Mouse (Mus musculus) megakaryocyte, adult 5-6 weeks (primary cell): ENCODE results near the gene Siah1a. TPM values are rescaled to one million over a fixed set of nuclear protein-coding genes. Genes with fewer than 3 reads are reported as not detected.

Experiments
- ATAC-seq: 2 replicates; pipeline ENCODE4 v1.8.0; 2016; ENCODE audit warnings: mild to moderate bottlenecking, inconsistent platforms; ENCODE audit not compliant: poor library complexity, severe bottlenecking
- total RNA-seq, 2 experiments: library from RNA; stranded (forward) in 1 of 2; stranded (reverse) in 1 of 2; fragments of 153-499, 151-499 nt in 1 of 2; fragments of 221-1000, 200-1000 nt in 1 of 2; gene quantifications; 2 replicates each; pipeline versions ENCODE4 v1.2.3 to v1.2.4; 2015 to 2017

Siah1a gene
- total RNA-seq (2015), result 14.2 and 16.3 TPM in 2 replicates
- 14.6 and 15.2 TPM in 2 replicates for total RNA-seq (2017)

DNA sequence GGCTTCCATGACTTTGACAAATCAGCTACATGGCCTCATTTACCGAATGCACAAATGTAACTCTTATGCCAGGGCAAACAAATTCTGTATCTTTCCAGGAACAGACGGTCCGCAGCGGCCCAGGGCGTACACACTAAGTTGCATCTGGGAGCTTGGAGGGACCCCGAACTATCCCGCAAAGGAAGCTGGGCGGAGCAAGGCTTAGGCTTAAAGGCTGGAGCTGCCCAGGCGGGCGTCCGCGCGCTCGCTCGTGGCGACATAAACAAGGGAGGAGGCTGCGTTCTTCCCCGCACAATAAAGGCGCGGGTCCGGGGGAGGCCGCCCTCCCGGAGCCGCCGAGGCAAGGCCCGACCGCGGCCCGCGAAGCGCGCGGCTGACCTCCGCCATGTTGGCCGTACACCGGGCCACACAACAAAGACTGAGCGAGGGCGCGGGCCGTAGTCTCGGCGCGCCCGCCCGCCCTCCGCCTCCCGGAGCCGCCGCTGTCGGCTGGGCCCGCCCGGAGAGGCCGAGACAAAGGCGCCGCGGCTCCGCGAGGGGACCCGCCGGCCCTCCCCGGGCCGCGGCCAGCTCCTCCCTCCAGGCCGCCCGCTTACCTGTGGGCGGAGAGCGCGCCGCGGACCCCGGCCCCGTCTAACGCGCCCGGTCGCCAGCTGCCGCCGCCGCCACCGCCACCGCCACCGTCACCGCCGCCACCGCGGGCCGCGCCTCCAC lies at the start of gene Siah1a, which contains the start of gene Gm10638:
Gene Siah1a, minus strand, starts transcription at position 714 of the 714 bp plus-strand sequence.
Gene Gm10638, plus strand, starts transcription at position 479 of the 714 bp plus-strand sequence.
- peak; percentile 46 for ATAC-seq

DNA sequence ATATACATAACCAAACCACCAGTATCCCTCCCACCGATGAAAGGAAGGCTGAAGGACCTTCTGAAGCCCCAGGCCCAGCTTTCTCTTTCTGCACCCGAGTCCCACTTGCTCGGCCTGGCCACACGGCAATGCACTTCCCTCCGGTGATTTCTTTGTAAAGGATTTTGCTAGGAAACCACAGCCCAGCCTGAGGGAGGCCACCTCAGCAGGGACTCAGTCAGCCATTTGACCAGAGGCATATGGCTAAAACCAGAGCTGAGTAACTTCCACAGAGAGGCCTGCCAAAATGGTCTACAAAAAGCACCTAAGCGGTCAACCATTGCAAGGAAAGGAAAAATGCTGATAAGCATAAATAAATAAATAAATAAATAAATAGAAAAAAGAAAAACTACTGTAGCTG lies 49.0 kb upstream of the Siah1a start:
- ATAC-seq, result no peak

DNA sequence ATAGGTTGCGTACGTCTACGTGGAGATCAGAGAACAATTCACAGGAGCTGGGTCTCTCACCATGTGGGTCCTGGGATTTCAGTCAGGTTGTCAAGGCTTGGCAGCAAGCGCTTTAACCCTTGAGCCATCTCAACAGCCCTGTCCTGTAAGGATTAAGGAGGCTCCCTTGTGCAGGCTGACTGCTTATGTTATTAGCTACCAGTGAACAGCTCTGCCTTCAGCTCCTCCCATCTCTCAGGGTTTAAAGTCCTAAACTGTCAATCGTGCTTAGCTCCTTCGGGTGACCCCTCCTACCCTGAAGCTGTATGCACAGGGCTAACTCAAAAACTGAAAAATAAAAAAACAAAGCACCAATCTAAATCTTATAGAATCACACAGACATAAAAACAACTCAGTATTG lies 45.8 kb upstream of the Siah1a start:
- ATAC-seq, result no peak

DNA sequence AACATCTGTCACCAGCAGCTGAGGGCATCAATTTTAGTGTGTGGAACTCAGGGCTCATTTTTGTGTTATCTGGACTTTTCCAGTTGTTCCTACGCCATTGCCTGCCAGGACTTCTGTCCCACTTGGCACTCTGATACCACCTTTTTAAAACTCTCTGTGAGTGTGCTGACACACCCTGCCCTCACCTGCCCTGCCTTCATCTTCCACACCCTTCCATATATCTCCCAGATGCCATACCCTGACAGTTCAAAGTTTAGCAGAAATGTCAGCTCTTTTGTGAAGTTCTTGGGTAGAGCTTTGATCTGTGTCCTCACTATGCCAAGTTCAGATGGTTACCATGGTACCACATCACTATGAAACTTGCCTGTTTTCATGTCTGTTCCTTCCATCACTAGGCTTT lies 43.8 kb upstream of the Siah1a start:
- no peak for ATAC-seq

DNA sequence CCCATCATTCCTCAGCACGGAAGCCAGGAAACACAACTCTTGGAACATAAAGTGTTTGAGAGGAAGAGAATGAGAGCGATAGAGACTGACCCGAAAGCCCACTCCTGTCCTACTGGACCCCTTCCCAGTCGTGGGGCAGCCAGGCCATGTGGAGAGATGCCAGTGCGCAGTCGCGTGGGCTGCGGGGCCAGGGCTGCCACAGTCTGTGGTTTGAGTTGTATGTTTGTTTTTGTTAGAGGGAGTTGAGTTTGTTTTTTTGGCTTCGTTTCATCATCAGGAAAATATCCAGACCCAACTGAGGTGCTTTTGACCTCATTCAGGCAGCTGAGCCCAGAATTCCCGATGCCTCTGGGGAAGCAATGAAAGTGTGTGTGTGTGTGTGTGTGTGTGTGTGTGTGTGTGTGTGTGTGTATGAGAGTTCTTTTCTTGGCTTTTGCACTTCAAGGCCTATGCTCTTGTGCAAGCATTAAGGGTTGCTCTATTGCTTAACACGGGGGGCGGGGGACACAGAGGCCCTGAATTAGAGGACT lies 42.2 kb upstream of the Siah1a start:
- ATAC-seq, result no peak

DNA sequence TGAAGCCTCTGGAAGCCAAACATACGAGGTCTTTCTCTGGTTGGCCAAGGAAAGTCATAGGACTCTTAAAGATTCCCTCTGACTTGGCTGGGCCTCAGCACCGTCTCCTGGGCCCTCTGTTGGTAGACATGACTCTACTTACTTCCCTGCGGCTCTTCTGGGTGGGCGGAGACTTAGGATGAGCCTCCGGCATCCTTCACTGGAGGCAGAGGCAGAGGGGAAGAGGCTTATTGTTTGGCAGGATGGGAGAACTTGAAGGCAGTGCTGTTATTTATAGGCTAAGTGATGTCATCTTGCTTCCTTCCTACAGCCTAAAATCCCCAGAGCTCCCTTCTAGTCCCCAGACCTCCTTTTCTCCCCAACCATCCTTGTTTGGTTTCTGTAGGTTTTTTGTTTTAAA lies 40.8 kb upstream of the Siah1a start:
- no peak for ATAC-seq

DNA sequence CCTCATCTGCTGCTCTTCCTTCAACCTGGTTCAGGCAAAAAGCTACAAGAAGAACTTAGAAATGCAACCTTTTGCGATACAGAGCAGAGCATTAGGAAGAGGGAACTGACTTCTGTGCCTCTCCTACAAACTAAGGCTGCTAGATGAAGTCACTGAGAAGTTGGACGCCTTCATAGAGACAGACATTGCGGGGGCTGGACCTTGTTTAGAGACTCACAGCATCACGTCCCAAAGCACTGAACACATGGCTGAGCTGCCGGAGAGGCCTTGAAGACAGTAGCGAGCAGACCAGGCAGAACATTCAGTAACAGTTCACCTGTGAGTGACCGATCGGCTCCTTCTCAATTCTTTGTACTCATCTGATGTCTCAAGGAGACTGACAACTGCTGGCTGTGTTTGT lies 35.4 kb upstream of the Siah1a start:
- ATAC-seq, result no peak

DNA sequence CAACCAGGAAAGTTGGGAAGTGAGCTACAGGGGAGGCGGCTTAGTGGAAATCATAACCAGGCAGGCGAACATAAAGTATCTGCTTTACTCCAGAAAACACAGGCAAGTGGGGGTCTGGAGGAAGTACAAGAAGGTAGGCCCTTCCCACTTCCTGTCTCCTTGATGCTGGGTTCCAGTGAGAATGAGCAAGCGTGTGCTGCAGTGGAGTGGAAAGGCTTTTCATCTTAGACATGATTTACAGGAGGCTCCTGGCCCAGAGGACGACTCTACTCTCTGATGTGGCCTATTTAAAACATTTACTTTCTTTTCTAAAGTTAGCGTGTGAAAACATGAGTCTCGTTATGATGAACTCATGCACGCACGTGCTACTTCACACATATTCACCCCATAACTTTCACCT lies 33.5 kb upstream of the Siah1a start:
- ATAC-seq, result no peak

DNA sequence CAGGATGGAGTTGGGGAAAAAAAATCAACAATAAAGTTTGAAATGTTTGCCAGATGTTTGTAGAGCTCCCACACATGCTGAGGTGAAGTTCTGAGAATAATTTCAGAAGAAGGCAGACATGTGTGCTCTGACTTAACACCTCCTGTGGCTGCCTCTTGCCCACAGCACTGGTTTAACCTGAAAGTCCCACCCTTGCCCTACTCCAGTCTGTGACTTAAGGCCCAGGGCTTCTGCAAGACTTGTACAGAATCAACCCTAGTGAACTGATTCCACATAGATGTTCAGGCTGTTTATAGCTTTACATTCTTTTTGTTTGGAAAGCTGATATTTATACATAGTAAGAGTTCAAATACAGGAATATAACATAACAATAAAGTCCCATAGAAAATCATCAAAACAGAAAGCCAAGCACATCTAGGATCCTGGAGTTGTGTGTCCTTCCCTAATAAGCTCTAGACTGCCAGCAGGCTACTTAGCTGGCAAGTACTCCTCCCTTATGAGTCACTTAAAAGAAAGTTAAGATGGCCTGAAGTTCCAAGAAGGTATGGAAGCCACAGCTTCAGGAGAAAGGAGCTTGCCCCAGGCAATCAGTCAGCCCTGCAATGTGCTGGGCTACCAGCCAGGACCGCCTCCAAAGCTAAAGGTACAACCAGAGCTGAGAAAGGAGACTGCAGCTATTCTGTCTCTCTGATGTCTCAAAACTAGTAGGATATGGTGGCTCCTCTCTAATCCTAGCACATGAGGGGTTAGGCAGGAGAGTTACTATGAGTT lies 24.4 kb upstream of the Siah1a start:
- ATAC-seq, result no peak

DNA sequence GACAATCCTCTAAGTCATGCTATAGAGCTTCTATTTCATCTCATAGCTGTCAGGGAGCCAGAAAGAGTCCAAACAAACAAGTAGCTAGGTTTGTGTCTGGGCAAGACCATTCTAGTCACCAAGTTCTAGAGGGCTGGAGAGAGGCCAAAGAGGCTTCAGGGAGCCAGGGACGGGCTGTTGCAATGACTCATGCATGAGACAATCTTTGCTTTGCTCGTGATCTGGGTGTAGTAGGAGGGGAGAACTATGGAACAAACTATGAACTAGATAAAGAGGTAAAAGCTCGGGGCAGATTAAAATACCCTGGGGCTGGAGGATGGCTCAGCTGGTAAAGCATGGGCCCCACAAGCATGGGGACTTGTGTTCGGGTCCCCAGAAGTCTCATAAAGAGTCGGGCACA lies 22.8 kb upstream of the Siah1a start:
- no peak for ATAC-seq

DNA sequence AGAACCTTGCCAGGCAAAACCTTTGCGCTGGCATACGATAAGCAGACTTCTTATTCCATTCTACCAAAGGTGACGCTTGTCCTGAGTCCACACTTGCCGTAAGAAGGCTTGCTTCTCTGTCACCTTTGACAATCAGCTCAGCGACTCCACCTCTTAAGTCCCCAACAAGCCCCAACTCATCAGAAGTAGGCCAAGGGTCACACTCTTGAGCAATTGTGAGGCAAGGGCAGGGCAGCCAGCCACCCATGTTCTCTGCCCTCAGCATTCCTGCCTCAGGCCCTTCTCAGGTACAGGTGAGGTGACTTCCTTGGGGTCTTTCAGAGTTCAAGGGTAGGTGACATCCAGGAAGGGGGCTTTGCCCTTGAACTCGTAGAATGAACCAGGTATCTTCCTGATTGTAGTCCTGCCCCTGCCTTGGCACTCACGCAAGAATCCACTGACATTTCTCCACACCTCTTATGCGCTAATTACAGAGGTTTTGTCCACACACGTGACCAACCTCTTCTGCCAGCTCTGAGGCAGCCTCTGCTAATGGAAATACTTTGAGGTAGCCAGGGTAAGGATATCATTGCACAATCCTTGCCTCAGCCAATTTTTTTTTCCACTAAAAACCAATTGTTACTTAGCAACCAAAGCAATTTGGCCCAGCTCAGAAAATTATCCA lies 20.9 kb upstream of the Siah1a start:
- ATAC-seq, result peak; percentile 47

DNA sequence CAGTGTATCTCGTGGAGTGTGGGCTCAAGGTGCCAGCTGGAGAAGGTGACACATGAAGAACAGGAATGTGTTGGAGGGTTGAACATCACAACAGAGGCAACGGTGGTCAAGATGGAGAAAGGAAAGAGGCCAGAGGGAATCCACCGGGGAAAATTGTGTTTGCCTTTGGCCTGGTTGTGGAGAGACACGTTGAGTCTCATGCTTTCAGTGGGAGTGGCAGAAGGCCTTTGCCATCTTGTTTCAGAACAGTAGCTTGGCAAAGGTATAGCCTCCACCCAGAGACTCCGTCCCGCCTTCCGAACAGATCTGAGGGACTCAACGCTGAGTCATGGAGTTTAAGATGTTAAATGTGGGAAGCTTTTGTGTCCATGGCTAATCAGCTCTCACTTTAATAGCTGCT lies 19.9 kb upstream of the Siah1a start:
- ATAC-seq, result no peak

DNA sequence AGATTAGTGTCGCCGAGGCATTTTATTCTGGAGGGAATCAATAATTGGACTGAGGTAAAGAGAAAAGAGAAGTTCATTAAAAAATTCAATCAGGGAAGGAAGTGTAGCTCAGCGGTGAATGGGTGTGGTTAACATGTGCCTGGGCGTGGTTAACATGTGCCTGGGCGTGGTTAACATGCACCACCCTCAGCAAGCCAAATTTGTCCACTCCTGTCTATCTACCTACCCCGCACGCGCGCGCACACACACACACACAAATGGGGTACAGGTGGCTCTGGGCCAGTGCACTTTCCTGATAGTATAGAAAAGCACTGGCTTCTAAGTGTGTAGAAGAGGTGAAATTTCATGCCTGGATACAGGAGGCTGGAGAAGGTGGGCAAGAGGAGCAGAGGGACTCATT lies 19.4 kb upstream of the Siah1a start:
- peak; percentile 80 for ATAC-seq

DNA sequence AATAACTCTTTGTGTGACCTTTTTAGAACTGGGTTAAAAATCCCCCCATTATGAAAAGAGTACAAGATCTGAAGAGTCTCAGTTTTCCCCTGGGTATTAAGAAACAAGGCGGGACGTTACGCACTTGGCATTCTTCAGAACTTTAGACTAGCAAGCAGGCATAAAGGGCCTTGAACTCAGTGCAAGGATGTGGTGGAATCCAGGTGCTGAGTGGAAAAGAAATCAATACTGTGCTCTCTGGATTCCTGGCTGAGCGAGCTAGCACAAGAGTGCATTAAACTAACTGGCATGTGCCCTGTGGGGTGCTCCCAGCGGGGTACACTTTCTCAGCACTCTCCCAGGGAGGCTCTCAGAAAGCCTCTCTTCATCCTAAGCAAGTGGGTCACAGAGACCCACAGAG lies 17.1 kb upstream of the Siah1a start:
- no peak for ATAC-seq

DNA sequence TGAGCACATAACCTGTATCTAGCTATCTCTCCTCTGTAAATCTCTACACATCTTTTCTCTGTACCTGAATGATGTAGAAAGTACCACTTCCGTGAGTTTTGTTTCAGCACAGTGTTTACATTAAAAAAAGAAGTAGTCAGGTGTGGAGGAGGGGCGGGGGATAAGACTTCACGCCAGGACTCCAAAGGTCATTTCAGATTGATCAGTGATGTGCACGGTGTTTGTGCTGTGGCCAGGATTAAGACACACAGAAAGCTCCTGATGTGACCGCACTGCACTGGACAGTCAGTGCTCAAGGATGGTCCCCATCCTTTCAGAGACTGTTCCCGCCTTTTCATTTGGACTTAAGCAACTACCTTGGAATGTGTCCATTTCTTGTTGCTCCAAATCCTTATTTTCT lies 15.0 kb upstream of the Siah1a start:
- ATAC-seq, result no peak

DNA sequence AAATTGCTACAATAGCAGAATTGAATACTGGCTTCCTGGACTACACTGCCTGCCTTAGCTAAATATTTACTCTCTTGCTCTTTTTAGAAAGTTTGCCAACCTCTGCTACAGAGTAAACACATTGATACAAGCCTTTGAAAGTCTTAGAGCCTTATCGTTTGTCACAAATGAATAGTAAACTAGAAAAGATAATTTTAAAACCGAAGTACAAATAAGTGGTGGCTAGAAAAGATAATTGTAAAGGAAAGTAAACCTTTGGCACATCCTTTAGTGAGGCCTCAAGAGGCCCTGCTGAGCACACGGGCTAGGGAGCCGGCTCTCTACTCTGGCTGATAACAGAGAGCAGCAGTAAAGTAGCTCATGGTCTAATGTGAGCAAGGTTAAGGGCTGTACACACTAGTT lies 13.4 kb upstream of the Siah1a start:
- 0 out of 2 replicates have a peak, but pooled peaks have one; percentile 38 for ATAC-seq

DNA sequence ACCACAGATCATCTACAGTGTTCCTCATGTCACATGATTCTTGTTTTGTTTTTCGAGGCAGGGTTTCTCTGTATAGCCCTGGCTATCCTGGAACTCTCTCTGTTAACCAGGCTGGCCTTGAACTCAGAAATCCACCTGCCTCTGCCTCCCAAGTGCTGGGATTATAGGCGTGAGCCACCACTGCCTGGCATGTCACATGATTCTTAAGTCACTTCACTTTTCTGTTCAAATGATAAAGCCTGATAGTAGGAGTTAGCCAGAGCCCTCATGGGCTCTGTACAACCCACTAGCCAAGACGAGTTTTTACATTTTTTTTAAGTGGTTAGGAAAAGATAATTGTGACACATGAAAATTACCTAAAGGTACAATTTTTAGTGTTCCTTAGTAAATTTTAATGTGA lies 12.9 kb upstream of the Siah1a start:
- no peak for ATAC-seq

DNA sequence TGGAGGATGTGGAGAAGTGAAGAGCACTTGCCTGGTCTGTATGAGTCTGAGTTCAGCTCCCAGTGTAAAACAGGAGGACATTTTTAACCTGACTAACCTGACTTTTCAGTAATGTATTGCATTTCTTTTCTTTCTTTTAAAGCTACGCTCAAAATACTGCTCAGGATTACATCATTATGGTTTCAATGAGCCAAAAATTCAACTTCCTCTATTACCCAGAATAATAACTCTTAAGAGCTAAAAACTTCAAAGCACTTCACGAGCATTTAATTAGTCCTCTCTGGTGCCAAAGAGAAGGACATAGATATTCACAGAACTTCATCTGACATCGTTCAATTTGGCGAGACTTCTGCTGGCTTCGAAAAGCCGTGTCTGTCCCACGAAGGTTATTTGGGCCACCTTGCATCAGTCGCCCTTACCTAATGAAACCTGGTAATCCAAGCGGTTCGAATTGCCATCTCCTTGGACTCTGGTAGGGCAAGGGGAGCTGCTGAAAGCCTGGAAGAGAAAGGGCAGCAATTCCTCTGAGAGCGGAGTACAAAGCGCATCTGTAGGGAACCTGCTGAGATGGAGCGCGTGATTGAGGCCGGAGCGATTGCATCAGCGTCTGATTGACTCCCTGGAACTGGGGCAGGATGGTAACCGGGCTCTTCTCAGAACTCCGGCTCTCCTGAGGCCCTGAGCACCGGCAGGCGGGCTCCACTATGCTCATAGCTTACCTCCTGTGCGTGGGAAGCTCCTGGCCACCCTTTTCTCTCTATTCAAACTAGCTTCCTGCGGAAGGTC lies 11.4 kb upstream of the Siah1a start:
- peak; percentile 70 for ATAC-seq

DNA sequence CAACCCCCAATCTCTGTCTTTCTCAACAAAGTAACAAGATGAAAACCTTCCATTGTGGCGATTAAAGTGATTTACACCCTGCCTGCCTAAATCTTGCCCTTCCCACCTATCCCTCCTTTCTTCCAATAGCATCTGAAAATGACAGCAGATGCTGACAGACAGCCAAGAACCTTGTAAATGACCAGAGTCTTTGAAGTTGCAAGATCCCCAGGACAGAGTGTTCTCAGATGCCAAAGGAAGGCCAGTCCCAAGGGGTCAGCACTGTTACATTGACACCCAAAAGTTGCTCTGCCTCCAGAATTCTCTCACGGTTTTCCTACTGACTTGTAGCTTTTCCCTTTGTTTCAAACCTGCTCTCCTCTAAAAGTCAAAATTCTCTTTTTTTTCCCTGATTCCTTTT lies 4.1 kb upstream of the Siah1a start:
- no peak for ATAC-seq

DNA sequence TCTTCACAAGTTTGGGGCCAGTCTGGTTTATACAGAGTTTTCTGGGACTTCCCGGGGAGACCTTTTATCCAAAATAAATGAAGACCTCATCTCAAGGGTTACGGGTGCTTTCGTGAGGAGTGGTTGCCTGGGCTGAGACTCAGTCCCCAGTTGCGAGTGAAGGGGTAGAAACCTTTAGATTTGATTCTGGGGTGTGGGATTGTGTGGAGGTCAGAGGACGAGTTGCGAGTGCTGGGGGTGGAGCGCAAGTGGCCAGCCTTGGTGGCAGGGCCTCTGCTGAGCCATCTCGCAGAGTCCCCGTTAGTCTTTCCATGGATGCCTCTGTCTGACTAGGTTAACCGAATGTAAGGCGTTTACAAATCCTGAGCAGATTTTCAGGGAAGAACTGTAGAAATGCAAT lies 777 bp upstream of the Siah1a start:
- ATAC-seq, result peak; percentile 36
